Mouse (Mus musculus) C2C12 (cell line): ENCODE results near the gene Dph2. TPM values are rescaled to one million over a fixed set of nuclear protein-coding genes. Genes with fewer than 3 reads are reported as not detected.

ENCODE experiments used
- H3K27me3 ChIP-seq: one replicate; pipeline ENCODE4 v1.6.1; 2011; ENCODE audit not compliant: control insufficient read depth, insufficient read depth, insufficient read length
- H3K36me3 ChIP-seq: one replicate; pipeline ENCODE4 v1.6.1; 2011; ENCODE audit not compliant: control insufficient read depth, insufficient read depth
- H3K4me3 ChIP-seq: one replicate; pipeline ENCODE4 v1.5.1; 2011; ENCODE audit warnings: mild to moderate bottlenecking, control low read depth; ENCODE audit not compliant: poor library complexity, insufficient read depth, severe bottlenecking
- H3K79me2 ChIP-seq: one replicate; pipeline ENCODE4 v1.6.1; 2011; ENCODE audit not compliant: control insufficient read depth, insufficient read depth
- H3K79me3 ChIP-seq: one replicate; pipeline ENCODE4 v1.6.1; 2011; ENCODE audit warnings: low read depth, control low read depth
- H3ac ChIP-seq: one replicate; pipeline ENCODE3; 2011; ENCODE audit warnings: low read depth; ENCODE audit not compliant: control insufficient read depth, insufficient read length
- CEBPB ChIP-seq: IDR thresholded peaks from one replicate; pipeline ENCODE4 v1.6.1; 2011; ENCODE audit warnings: low read depth, mild to moderate bottlenecking, control low read depth, moderate library complexity
- CTCF ChIP-seq: IDR thresholded peaks from one replicate; pipeline ENCODE4 v1.5.1; 2011; ENCODE audit not compliant: control insufficient read depth, insufficient read depth, insufficient read length
- FOSL1 ChIP-seq: IDR thresholded peaks from one replicate; pipeline ENCODE4 v1.8.0; 2011; ENCODE audit warnings: mild to moderate bottlenecking, low read length; ENCODE audit not compliant: poor library complexity, insufficient read depth, severe bottlenecking
- MAX ChIP-seq: IDR thresholded peaks from one replicate; pipeline ENCODE4 v1.6.1; 2011; ENCODE audit warnings: mild to moderate bottlenecking, control low read depth
- MYOD1 ChIP-seq: IDR thresholded peaks from one replicate; pipeline ENCODE4 v1.6.1; 2011; ENCODE audit warnings: low read depth; ENCODE audit not compliant: control insufficient read depth, insufficient read length
- MYOG ChIP-seq: IDR thresholded peaks from one replicate; pipeline ENCODE4 v1.6.1; 2011; ENCODE audit not compliant: control insufficient read depth, insufficient read length; ENCODE audit errors: extremely low read depth
- USF1 ChIP-seq: IDR thresholded peaks from one replicate; pipeline ENCODE4 v1.6.1; 2011; ENCODE audit warnings: low read depth, mild to moderate bottlenecking, control low read depth, moderate library complexity
- polyA plus RNA-seq: library from polyadenylated mRNA; unstranded; fragments of >200 nt; fragmentation: generic; extraction: Trizol; gene quantifications from one replicate; pipeline ENCODE4 v1.2.1, GENCODE M21; 2012; ENCODE audit warnings: missing spikeins

Gene Dph2
- polyA plus RNA-seq, 1 experiment, result 16.4 TPM

- TF ChIP-seq CEBPB (no peak), USF1 (no peak), CTCF (no peak), MYOG (no peak), MYOD1 (no peak), MAX (no peak)
- H3ac ChIP-seq, result no peak overlapping the region
- peaks cover 66% of the 10 kb centered on the region for H3K79me2 ChIP-seq
- no peak overlapping the region for H3K4me3 ChIP-seq
- H3K79me3 ChIP-seq, result peaks cover 53% of the 10 kb centered on the region
- H3K36me3 ChIP-seq, result peaks cover 50% of the 10 kb centered on the region
- no peaks in the 10 kb centered on the region for H3K27me3 ChIP-seq
Observed at GRCm38 (mm10) chr4:117908834-117909453, 17.1 kb upstream of the Dph2 start.

- no peak overlapping the region for H3K4me3 ChIP-seq
- H3ac ChIP-seq, result no peak overlapping the region
- H3K27me3 ChIP-seq, result no peaks in the 10 kb centered on the region
- peaks cover 29% of the 10 kb centered on the region for H3K79me3 ChIP-seq
- peaks cover 67% of the 10 kb centered on the region for H3K36me3 ChIP-seq
- no peak for TF ChIP-seq CTCF
- H3K79me2 ChIP-seq, result peaks cover 39% of the 10 kb centered on the region
Observed at GRCm38 (mm10) chr4:117906196-117906595, 14.4 kb upstream of the Dph2 start.

GRCm38 (mm10) chr4:117904761-117905160 lies 12.9 kb upstream of the Dph2 start:
- Histone ChIP-seq H3K4me3 (no peak overlapping the region), H3K79me3 (peaks cover 18% of the 10 kb centered on the region), H3ac (no peak overlapping the region), H3K27me3 (no peaks in the 10 kb centered on the region), H3K79me2 (peaks cover 25% of the 10 kb centered on the region), H3K36me3 (peaks cover 72% of the 10 kb centered on the region)
- no peak for TF ChIP-seq MYOG
- no peak for TF ChIP-seq FOSL1
- no peak for TF ChIP-seq MYOD1
- TF ChIP-seq MAX, result no peak
- no peak for TF ChIP-seq USF1
- no peak for TF ChIP-seq CEBPB
- no peak for TF ChIP-seq CTCF

GRCm38 (mm10) chr4:117904094-117904493 lies 12.3 kb upstream of the Dph2 start:
- Histone ChIP-seq H3K79me2 (peaks cover 18% of the 10 kb centered on the region), H3K4me3 (no peak overlapping the region), H3ac (no peak overlapping the region), H3K27me3 (no peaks in the 10 kb centered on the region), H3K79me3 (peaks cover 13% of the 10 kb centered on the region), H3K36me3 (peaks cover 76% of the 10 kb centered on the region)
- no peak for TF ChIP-seq CEBPB
- no peak for TF ChIP-seq MYOD1
- no peak for TF ChIP-seq CTCF
- TF ChIP-seq FOSL1, result no peak
- TF ChIP-seq MAX, result no peak
- no peak for TF ChIP-seq USF1
- no peak for TF ChIP-seq MYOG

- Histone ChIP-seq H3K4me3 (no peak overlapping the region), H3K79me3 (no peaks in the 10 kb centered on the region), H3K36me3 (peaks cover 87% of the 10 kb centered on the region)
Observed at GRCm38 (mm10) chr4:117898111-117898510, 6.3 kb upstream of the Dph2 start.

GRCm38 (mm10) chr4:117896031-117896430 lies 4.2 kb upstream of the Dph2 start:
- Histone ChIP-seq H3ac (no peak overlapping the region), H3K36me3 (peaks cover 66% of the 10 kb centered on the region), H3K4me3 (no peak overlapping the region), H3K27me3 (no peaks in the 10 kb centered on the region), H3K79me3 (peaks cover under 1% of the 10 kb centered on the region), H3K79me2 (peaks cover 8% of the 10 kb centered on the region)
- TF ChIP-seq CEBPB (no peak), MYOG (no peak)

More at GRCm38 (mm10) chr4:117898111-117898510, 6.3 kb upstream of the Dph2 start:
- H3ac ChIP-seq, result no peak overlapping the region
- no peaks in the 10 kb centered on the region for H3K79me2 ChIP-seq
- H3K27me3 ChIP-seq, result no peaks in the 10 kb centered on the region
- no peak for TF ChIP-seq CTCF
- TF ChIP-seq CEBPB, result no peak
- TF ChIP-seq MYOD1, result no peak
- TF ChIP-seq FOSL1, result no peak
- no peak for TF ChIP-seq USF1
- TF ChIP-seq MYOG, result no peak
- no peak for TF ChIP-seq MAX
